Mouse (Mus musculus): ENCODE data around the gene Dact1.

GRCm38 (mm10) chr12:71318239-71318638 is 8.6 kb downstream of the Dact1 start:
- TF ChIP-seq POLR2A (IDR thresholded peaks at IDR 0.05; ENCODE audit: borderline replicate concordance, extremely low read depth, low read depth, low read length) (no peak), CTCF (IDR thresholded peaks at IDR 0.05; ENCODE audit: insufficient read depth, low read length) (no peak)

Data from lung, adult 2 months (tissue).